ENCODE assay signal across 12 mouse cellular contexts in the genomic region with DNA sequence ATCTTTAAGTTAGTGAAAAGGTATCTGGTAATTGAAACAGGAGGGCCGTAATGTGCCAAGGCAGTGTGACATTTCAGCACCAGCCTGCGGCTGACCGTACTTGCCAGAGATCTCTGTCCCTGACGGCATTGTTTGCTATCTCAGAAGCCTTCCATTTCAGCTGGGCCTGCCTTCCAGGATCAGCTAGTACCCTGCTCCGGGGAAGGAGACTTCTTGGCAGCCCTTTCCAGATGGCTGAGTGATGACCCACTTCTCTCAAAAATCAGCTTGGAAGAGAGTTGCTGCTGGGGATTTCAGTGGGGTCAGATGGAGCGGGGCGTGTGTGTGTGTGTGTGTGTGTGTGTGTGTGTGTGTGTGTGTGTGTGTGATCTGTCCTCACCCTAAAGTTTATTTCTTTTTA.
"Had no signal": no experiment of that assay in that cellular context is flagged by ENCODE, and none has a peak within 500 bp of the region (broad histone marks: within the 10 kb centered on the region; RNA-seq: fewer than 3 reads in every experiment).

No protein-coding gene starts in this region.

- H3K27me3 ChIP-seq: limb, embryonic 12.5 days; liver, embryonic 13.5 days; lung, embryonic 15.5 days; neural tube, embryonic 12.5 days had no signal

- H3K36me3 ChIP-seq: limb, embryonic 12.5 days; liver, embryonic 13.5 days; lung, embryonic 15.5 days; neural tube, embryonic 12.5 days had no signal

- H3K4me1 ChIP-seq: liver, embryonic 13.5 days; lung, embryonic 15.5 days; neural tube, embryonic 12.5 days had no signal

- H3K4me3 ChIP-seq: limb, embryonic 12.5 days; liver, embryonic 13.5 days; lung, embryonic 15.5 days; neural tube, embryonic 12.5 days had no signal

- H3K27ac ChIP-seq: limb, embryonic 12.5 days; liver, embryonic 13.5 days; lung, embryonic 15.5 days; neural tube, embryonic 12.5 days had no signal

- H3K9me3 ChIP-seq: liver, embryonic 13.5 days; lung, embryonic 15.5 days; neural tube, embryonic 12.5 days had no signal

- DNase-seq: kidney, adult 2 months; kidney, postnatal 36 days; liver; liver, embryonic 13.5 days; liver, postnatal 0 days; lung, postnatal 36 days; midbrain, embryonic 14.5 days; right cerebral cortex, postnatal 14 days; thymus, postnatal 4 days had no signal
